Mouse (Mus musculus) fat pad, adult 2 months (tissue): ENCODE data around the gene Fam20b.
"Not testable (repeated sequence)": the region's sequence is repeated elsewhere in the genome, so short reads cannot be mapped to it uniquely, and the experiment has no call there.

Experiments used
- DNase-seq: peaks from one replicate; pipeline ENCODE4 v3.0.0-alpha.2; 2011; ENCODE audit warnings: low read depth, low spot score; ENCODE audit errors: extremely low read depth

Fam20b gene

DNA sequence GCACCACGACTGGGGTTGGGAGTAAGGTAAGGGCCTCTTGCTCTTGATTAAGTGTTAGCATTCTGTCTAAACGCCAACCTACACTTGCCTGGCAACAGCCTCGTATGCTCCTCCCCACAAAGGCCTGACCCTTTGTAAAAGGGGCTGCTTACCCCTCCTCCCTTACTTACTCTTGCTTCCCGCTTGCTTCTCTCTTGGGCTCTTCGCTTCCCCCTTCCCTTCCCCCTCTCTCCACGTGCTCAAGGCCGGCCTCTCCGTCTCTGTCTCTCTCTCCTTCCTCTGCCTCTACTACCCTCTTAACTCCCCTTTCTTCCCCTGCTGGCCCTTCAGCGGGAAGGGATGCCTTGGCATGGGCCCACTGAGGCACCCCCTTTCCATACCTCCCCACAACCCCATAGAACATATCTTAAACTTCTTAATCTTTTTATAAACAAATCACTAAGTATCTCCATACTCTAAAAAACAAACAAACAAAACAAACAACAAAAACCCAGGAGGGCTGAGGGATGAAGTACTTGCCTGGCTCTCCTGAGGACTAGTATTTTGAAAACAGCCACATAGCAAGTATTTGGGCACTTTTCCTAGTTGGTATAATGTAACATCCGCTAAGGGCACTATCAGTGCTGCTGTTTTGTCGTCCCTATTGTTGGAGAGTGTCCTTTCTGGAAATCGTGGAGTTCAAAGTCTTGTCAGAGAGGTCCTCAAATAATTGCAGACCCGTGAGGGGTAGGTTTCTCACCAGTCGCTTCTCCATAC, 46.0 kb downstream of the Fam20b start:
- DNase-seq: no peak

GRCm38 (mm10) chr1:156671921-156672320, 47.0 kb downstream of the Fam20b start:
- no peak for DNase-seq

DNA sequence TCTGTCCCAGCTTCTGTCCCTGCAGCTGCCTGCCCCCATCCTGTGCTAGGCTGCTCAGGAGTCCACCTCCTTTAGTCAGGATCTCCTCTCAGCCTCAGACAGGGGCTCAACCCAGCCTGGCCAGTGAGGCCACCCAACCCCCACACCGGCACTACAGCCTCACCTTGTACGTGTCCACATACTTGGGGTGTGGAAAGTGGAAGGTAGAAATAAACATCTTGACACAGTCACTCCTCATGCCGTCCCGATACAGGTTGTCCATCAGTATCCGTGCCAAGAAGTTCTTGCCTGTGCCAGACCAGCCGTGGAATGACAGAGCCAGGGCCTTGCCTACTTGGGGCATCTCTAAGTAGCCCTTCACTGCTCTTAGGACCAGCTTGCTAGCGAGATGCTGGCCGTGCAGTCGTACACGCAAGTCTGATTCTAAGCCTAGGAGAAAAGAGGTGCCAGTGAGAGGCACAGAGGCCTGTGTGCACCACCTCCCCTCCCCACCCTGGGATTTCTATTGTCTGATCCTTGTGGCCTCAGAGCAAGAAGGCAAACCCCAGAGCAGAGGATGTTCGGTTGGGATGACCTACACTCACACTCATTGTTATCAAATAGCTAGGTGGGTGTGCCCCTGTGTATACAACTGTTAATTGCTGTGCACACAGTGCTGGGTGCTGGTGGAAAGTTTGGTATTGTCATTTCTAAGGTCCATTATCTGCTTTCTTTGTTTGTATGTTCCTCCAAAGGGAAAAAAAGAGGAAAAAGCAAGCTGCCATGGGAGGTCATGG, 49.5 kb downstream of the Fam20b start:
- no peak for DNase-seq

- no peak for DNase-seq
Measured at GRCm38 (mm10) chr1:156668602-156669001, 50.3 kb downstream of the Fam20b start.

GRCm38 (mm10) chr1:156667141-156667926, 51.6 kb downstream of the Fam20b start:
- DNase-seq: no peak

DNA sequence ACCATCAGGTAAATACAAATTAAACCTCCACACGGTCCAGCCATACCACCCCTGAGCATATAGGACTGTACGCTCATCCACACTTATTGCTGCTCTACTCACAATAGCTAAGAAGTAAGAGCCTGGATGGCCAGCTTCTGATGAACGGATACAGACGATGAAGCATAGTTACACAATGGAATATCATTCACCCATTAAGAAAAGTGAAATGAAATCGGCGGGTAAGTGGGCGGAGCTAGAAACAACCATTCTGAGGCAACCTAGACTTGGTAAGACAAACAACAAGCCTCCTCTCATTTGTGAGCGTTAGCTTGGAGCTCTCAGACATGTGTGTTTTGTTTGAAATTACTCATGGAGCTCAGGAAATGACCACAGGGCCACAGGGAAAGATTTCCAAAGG, 53.1 kb downstream of the Fam20b start:
- DNase-seq: no peak

GRCm38 (mm10) chr1:156660660-156661236, 58.1 kb downstream of the Fam20b start:
- DNase-seq: not testable (repeated sequence)

- DNase-seq: peak; percentile 97
Measured at GRCm38 (mm10) chr1:156659906-156660659, 58.8 kb downstream of the Fam20b start.

DNA sequence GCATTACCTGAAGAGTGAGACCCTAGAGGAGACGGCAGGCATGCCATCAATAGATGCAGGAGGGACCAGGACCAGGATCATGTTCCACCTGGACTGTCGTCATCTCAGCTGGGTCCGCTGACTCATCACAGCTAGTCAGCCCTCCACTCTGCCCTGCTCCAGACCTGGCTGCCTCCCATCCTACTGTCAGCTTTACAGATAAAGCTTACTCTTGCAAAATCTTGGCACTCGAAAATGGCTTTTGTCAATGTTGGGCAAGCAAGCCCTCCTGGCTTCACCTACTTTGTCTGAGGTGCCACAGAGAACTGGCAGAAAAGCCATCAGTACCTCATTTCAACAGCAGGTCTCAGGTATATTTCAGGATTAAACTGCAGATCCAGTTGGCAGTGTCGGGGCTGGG, 60.2 kb downstream of the Fam20b start:
- DNase-seq: peak; percentile 99

DNA sequence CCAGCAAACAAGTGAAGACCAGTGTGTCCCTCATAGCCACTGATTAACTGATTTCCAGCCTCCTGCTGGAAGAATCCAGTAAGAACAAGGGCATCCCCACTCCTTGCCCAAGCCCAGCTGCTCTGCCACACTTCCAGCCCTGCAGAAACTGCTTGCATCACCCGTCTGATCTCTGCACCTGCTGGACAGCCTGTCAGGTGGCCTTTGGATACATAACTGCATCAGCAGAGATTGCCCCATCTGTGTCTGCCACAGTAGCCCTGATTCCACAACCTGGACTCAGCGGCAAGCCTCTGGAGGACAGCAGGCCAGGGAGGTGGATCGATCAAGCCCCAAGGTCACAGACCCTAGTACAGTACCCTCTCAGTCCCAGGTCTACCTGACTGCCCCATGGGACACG, 61.4 kb downstream of the Fam20b start:
- no peak for DNase-seq

GRCm38 (mm10) chr1:156654735-156655530, 64.0 kb downstream of the Fam20b start:
- DNase-seq: no peak

- DNase-seq: no peak
Measured at GRCm38 (mm10) chr1:156652189-156652822, 66.6 kb downstream of the Fam20b start.

DNA sequence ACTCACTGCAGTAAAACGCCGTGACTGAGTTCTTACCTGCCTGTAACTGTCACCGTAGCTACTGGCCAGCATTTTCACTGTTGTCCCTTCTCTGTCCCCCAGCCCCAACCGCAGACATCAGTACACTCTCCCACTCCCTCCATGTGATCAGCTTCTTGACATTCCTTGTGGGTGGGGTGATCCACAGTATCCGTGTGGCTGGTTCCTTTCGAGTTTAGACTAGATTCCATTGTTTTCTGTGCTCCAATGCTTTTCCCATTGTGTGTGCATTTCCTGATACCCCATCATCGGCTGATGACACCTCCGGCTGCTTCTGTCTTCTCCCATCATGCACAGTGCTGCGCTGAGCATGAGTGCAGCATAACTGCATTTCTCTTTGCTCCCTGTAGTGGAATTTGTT, 68.3 kb downstream of the Fam20b start:
- no peak for DNase-seq

DNA sequence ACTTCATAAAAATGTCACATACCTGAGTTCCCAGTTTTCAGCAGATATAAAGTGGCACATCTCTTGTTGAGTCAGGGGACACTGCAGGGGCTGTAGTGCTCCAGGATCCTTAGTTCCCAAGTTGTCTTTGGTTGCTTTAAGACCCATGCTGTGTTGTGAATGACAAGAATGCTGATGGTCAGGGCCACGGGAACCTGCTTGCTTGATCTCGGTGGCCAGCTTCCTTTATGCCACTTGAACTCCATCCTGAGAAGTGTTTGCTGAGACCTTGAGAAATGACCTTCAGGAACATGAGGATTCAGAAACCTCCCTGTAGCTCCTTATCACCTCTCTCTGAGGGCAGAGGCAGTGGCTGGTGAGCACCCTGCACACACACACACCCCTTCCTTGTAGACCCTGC, 70.2 kb downstream of the Fam20b start:
- DNase-seq: no peak

GRCm38 (mm10) chr1:156645971-156646370, 72.9 kb downstream of the Fam20b start:
- no peak for DNase-seq

DNA sequence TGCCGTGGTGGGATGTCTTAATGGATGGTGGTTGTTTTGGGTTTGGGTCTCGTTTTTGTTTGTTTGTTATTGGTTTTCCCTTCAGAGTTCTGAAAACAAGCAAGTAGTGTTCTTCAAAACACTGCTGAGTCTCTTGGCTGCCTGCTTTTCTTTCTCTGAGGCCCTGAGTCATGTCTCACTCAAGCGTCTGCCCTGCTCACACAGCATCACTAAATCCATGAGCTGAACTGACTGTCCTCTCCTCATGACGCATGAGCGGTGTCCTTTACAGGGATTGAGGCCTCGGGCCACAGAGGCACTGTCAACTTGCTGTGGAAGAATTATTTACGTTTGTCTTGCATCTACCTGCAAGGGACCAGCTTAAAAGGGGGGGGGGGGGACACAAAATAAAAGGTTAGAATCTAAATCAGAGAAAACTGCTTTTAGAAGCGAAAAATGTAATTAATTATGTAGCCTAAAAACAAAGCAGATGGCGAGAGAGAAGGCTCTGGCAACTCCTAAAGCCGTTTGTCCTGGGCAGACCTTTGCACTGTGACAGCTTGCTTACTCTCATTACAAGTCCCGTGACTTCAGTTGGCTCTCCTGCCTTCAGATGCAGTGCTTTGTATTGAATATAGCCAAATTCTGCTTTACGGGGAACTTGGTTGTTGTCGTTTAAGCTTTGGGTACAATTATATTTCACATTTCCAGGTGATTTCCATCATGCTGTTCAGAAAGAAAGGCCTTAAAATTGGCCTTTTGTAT, 73.9 kb downstream of the Fam20b start:
- no peak for DNase-seq

GRCm38 (mm10) chr1:156644061-156644460, 74.8 kb downstream of the Fam20b start:
- DNase-seq: no peak

GRCm38 (mm10) chr1:156642813-156643212, 76.1 kb downstream of the Fam20b start:
- no peak for DNase-seq

DNA sequence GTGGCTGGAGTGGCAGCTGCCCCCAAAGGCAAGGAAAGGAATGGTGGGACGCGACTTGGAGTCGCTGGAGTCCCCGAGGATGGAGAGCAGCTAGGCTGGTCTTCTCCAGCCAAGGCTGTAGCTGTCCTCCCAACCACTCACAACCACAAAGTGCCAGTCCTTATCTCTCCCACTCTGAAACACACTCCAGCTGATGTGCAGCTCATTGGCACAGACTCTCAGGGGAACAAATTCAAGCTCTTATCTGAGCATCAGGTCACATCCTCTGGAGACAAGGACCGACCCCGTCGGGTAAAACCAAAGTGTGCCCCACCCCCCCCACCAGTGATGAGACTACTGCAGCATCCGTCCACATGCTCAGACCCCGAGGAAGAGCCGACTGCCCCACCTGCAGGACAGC, 77.1 kb downstream of the Fam20b start:
- DNase-seq: no peak
